Mouse (Mus musculus) adipocyte (in vitro differentiated cells): ENCODE measurements around the gene Kbtbd4.

Source experiments
- DNase-seq: peaks from one replicate; pipeline ENCODE4 v3.0.0-alpha.2; 2016; ENCODE audit warnings: low spot score

Gene Kbtbd4

GRCm38 (mm10) chr2:90904856-90905224, 300 bp downstream of the Kbtbd4 start:
- DNase-seq, result no peak

DNA sequence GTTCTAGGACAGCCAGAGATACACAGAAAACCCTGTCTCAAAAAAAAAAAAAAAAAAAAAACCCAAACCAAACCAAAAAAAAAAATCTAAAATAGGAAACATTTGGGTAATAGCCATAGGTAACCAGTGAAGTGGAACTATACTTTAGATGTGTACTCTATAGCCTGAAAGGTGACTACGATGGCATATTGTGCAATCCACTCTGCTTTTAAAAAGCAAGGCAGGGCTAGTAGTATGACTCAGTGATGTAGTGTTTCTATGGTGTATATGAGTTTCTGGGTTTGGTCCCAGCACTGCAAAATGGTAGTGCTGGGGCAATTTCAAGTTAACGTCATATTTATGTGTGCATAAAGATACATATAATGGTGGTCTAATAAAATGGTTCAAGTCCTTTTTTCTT, 2.2 kb downstream of the Kbtbd4 start:
- DNase-seq, result no peak

DNA sequence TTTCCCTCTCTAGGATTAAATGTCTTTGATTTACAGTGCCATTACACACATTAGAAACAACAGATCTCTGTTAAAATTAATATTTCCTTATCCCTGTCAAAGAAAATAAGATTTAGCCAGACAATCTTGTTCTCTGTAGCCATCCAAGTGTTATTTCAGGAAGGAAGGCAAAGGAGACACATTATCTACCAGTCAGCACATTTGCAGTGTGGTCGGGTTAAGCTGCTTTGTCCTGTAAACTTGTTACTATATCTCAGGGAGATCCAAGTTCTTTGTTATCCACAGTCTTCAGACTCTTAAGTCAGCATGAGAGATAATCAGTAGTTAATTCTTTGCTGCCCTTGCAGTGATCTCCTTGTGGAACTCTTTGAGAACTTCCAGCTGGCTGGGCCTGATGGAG, 6.3 kb downstream of the Kbtbd4 start:
- DNase-seq, result no peak

GRCm38 (mm10) chr2:90911668-90912067, 7.1 kb downstream of the Kbtbd4 start:
- peak; percentile 47 for DNase-seq

DNA sequence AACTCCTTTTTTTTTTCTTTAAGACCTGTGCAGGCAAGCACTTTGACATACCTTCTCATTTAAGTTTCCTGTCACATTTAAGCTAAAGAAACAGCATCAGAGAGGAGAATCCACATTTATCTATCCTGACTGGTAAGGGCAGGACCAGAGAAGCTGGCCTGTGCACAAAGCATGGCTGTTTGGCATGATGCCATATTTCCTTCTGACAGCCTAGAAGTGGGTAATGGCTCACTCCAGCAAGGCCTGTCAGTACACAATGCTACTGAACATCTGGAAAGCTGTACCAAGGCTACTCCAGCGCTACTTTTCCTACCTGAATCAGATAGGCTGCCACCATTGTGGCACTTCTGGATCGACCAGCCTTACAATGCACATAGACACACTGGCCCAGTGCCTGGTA, 9.1 kb downstream of the Kbtbd4 start:
- peak; percentile 79 for DNase-seq

- no peak for DNase-seq
Observed at GRCm38 (mm10) chr2:90915516-90915915, 11.0 kb downstream of the Kbtbd4 start.

DNA sequence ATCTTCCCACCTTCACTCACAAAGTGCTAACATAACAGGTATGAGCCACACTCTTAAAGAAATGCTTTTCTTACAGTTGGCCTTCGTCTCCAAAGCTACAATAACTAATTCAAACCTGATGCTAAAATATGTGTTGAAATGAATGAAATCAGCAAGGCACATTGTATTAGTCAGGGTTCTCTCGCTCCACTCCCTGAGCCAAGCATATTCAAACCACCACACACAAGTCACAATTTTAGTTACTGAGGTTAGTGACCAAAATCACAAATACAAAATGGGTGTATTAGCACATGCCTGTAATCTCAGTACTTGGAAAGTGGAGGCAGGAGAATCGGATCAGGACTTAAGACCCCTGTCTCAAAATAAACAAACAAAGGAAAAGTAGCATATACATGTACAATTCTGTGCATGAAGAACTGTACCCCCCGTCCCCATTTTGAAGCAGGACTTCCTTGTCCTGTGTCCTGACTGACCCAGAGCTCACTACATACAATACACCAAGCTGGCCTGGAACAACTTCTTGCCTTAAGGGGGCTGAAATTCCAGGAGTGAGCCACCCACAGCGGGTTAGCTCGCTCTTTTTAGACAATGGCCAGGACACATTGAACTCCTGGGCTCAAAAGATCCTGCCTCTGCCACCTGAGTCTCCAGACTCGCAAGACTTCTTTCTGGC, 12.2 kb downstream of the Kbtbd4 start:
- DNase-seq, result peak; percentile 35

- peak; percentile 66 for DNase-seq
Observed at GRCm38 (mm10) chr2:90917233-90917998, 12.9 kb downstream of the Kbtbd4 start.

GRCm38 (mm10) chr2:90917999-90918698, 13.6 kb downstream of the Kbtbd4 start:
- no peak for DNase-seq

GRCm38 (mm10) chr2:90921178-90921577, 16.6 kb downstream of the Kbtbd4 start:
- DNase-seq, result no peak

GRCm38 (mm10) chr2:90922636-90923035, 18.1 kb downstream of the Kbtbd4 start:
- DNase-seq, result no peak

DNA sequence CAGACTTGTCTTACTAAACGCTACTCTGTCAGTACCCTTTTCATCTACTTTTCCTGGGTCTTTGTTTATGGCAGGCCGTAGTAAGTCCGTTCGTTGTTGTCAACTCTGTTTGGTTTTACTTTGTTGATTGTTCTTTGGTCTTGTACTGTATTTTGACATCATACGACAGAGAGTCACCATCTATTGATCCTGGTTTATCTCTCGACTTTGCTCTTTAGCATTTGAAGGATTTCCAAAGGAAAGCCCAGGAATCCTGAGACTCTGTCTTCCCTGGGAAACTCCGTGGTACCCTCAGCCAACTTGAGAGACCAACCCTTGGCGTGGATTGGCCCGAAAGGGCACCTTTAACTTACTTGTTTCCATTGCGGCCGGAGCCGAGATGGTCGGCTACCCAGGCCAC, 24.0 kb downstream of the Kbtbd4 start:
- DNase-seq, result no peak

DNA sequence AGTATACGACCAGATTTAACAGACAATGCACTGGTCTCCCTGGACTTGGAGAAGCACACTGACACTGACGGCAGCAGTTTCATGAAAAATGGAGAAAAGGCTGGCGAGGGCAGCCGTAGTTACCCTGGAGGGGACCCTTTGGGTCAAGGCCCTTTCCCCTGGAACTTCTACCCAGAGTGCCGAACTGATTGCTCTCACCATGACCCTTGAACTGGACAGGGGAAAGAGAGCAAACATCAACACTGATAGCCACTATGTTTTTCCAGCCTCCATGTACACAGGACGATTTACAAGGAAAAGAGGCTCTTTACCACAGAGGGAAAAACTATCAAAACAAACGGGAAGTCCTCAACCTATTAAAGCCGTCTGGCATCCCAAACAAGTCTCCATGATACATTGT, 27.3 kb downstream of the Kbtbd4 start:
- no peak for DNase-seq

DNA sequence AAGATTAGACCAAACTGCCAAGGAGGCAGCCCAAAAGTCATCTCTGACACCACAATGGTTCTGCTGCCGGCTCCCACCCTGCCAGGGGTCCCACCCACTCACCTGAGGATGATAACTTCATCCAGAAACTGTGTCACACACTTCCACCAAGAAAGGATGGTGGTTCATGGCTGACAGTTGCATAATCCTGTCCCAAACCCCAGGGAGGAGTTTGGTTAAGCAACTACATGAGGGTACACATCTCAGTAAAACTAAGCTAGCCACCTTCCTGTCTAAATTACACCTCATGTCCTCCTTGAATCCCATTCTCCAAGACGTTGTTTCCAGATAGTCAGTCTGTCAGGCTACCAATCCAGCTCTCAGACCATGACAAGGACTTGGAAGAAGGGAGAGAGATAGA, 27.7 kb downstream of the Kbtbd4 start:
- DNase-seq, result no peak

DNA sequence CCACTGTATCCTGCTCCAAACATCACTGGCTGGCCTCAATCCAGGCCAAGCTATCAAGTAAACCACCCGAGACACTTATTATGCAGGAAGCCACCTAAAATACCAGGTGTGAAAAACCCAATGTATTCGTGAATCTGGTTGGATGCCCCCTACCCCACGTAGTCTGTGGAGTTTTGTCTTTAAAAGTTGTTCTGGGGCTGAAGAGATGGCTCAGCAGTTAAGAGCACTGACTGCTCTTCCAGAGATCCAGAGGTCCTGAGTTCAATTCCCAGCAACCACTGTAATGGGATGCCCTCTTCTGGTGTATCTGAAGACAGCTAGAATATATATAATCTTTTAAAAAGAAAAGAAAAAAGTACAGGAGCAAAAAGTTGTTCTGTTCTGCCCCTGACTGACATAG, 33.8 kb downstream of the Kbtbd4 start:
- DNase-seq, result no peak

GRCm38 (mm10) chr2:90939750-90940149, 35.2 kb downstream of the Kbtbd4 start:
- peak; percentile 28 for DNase-seq

DNA sequence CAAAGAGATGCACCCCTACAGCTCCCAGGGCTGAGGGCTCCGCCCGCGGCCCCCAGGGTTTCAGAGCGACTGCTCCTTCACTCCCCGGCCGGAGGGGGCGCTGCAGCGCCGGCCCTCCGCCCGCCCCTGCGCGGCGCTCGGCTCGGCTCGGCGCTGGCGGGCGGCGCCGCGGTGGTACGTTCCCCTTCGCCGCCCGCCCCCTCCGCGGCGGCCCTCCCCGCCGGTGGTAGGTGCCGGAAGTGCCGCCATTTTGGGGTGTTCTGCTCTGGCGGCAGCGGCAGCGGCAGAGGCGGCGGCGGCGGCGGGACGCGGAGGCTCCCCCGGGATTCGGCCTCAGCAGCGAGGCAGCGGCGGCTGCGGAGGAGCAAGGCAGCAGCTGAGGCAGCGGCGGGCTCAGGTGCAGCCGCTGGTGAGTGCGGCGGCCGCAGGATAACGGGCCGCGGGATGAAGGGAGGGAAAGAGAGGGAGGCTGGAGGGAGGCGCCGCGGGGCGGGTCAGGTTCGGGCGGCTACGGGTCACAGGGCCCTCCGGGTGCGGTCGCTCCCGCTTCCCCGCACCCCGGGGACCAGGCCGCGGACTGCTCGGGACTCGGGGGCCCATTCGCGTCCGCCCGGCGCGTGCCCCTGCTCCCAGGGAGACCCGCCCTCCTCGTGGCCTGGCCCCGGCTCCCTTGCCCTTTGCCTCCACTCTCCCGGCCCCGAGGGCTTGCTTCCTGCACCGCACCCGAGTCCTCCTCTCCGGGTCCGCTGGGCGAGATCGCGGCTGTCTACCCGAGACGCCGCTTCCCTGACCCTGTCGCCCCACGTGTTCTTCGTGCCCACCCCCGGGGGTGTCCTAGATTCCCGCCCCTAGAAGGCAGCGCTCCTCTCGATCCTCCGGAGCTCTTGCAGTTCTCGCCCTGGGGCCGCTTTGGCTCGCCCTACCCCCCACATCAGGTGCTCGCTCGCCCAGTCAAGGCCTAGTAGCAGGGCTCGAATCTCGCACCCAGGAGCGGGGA, 36.0 kb downstream of the Kbtbd4 start, which contains the start of gene Celf1:
TSS of gene Celf1 (plus strand) at position 150 of the 997 bp plus-strand sequence.
- DNase-seq, result peak; percentile 79

DNA sequence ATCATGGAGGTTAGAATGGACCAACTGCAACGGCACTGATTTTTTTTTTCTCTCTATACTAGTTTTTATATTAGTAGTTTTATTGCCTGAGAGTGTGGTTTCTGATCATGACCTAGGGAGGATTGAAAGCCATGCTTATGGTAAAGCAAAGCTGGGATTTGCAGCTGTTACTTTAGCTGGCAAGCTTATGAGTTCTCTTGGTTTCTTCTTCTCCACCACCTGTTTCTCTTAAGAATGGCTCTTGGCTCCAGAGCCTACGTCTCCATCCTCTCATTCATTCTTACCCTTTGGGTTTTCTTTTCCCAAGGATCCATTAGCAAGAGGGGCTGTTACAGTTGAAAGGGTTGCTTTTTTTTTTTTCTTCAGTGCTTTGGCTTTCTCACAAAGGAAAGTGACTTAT, 37.2 kb downstream of the Kbtbd4 start:
- DNase-seq, result no peak

- no peak for DNase-seq
Observed at GRCm38 (mm10) chr2:90950149-90950548, 45.6 kb downstream of the Kbtbd4 start.

- no peak for DNase-seq
Observed at GRCm38 (mm10) chr2:90950582-90951194, 46.1 kb downstream of the Kbtbd4 start.

- DNase-seq, result peak; percentile 51
Observed at GRCm38 (mm10) chr2:90953461-90953860, 48.9 kb downstream of the Kbtbd4 start.
